Mouse (Mus musculus): Measurements from ENCODE around the gene Prepl.
A peak's percentile ranks its signal among the peaks of the same experiment; 100 is the strongest.

- TF ChIP-seq CTCF (IDR thresholded peaks at IDR 0.05), result peak; percentile 68
- no peak for TF ChIP-seq EP300 (IDR thresholded peaks at IDR 0.05)
Measured at GRCm38 (mm10) chr17:85023247-85024167, 66.5 kb downstream of the Prepl start.

All from lung, postnatal 0 days (tissue).